Comparison of ENCODE assay signal across 18 mouse cellular contexts in genomic region chr11:86226646-86227180, GRCm38 (mm10).
"Had no signal": no experiment of that assay in that cellular context is flagged by ENCODE, and none has a peak within 500 bp of the region (broad histone marks: within the 10 kb centered on the region; RNA-seq: fewer than 3 reads in every experiment).

No protein-coding gene starts in this region.

- ATAC-seq: intestine, postnatal 0 days; midbrain, embryonic 13.5 days had no signal

- H3K9me3 ChIP-seq: limb, embryonic 13.5 days; liver, embryonic 15.5 days; midbrain, embryonic 13.5 days; neural tube, embryonic 12.5 days had no signal

- H3K27me3 ChIP-seq: limb, embryonic 13.5 days; liver, embryonic 15.5 days; midbrain, embryonic 13.5 days; neural tube, embryonic 12.5 days had no signal

- H3K9ac ChIP-seq: limb, embryonic 13.5 days; liver, embryonic 15.5 days; lung, embryonic 14.5 days; midbrain, embryonic 13.5 days; neural tube, embryonic 12.5 days had no signal

- H3K4me2 ChIP-seq: limb, embryonic 13.5 days; liver, embryonic 11.5 days; liver, embryonic 15.5 days; lung, embryonic 14.5 days; midbrain, embryonic 13.5 days; neural tube, embryonic 12.5 days had no signal

- H3K4me1 ChIP-seq: limb, embryonic 13.5 days; liver, embryonic 15.5 days; midbrain, embryonic 13.5 days; neural tube, embryonic 12.5 days had no signal

- H3K4me3 ChIP-seq: layer of hippocampus, adult 2 months; limb, embryonic 13.5 days; liver, embryonic 15.5 days; midbrain, embryonic 13.5 days; neural tube, embryonic 12.5 days had no signal

- H3K27ac ChIP-seq: kidney, postnatal 0 days; layer of hippocampus, adult 2 months; limb, embryonic 13.5 days; liver, embryonic 15.5 days; macrophage; midbrain, embryonic 13.5 days; neural tube, embryonic 12.5 days; stomach, postnatal 0 days had no signal

- DNase-seq: kidney, adult 9 months; kidney, postnatal 36 days; left cerebral cortex, postnatal 4 days; lung, embryonic 14.5 days; lung, postnatal 10 days; retina, postnatal 1 day; right cerebral cortex, postnatal 4 days; thymus, postnatal 14 days had no signal
